8 mouse cellular contexts compared by ENCODE assay signal in genomic region chr5:108692271-108692670, GRCm38 (mm10). TPM values are rescaled to one million over a fixed set of nuclear protein-coding genes. Genes with fewer than 3 reads are reported as not detected.
DNase-seq lines count a peak whose midpoint lies in the region; ATAC-seq and TF ChIP-seq lines count a peak whose summit lies in the region.

TSS of gene Fgfrl1 (plus strand) at chr5:108692382.

- H3K4me3 ChIP-seq in left cerebral cortex, adult 2 months: peak within 1 kb of the TSS; percentile 30
- peak within 1 kb of the TSS; percentile 88 for H3K4me3 ChIP-seq in embryonic facial prominence, embryonic 10.5 days
- peak within 1 kb of the TSS; percentile 55 for H3K4me3 ChIP-seq in kidney, adult 2 months (ENCODE audit: insufficient read depth, low read depth, low read length)
- peak within 1 kb of the TSS; percentile 95 for H3K4me3 ChIP-seq in liver, embryonic 12.5 days

- no peak for TF ChIP-seq POLR2A in kidney, adult 2 months (IDR thresholded peaks at IDR 0.05; ENCODE audit: low read depth, low read length)

- 2% methylated on average over 18 of the region's 18 CpGs for WGBS in embryonic facial prominence, embryonic 10.5 days
- 2% methylated on average over 17 of the region's 18 CpGs for WGBS in kidney, adult 2 months
- 5% methylated on average over 16 of the region's 18 CpGs for WGBS in liver, embryonic 12.5 days (ENCODE audit: insufficient replicate concordance)

- peaks cover 36% of the 10 kb centered on the region for H3K27me3 ChIP-seq in embryonic facial prominence, embryonic 10.5 days (replicated peaks; ENCODE audit: low read depth, poor library complexity, severe bottlenecking)
- no peaks in the 10 kb centered on the region for H3K27me3 ChIP-seq in kidney, adult 2 months (replicated peaks; ENCODE audit: control insufficient read depth, insufficient read depth, low read length)
- H3K27me3 ChIP-seq in liver, embryonic 12.5 days (replicated peaks): peaks cover 10% of the 10 kb centered on the region; the same call in 1 of the 2 replicates

- peak within 1 kb of the TSS; percentile 92 for H3K9ac ChIP-seq in liver, embryonic 12.5 days

- peak within 1 kb of the TSS; percentile 99 for H3K4me2 ChIP-seq in liver, embryonic 12.5 days

- intact Hi-C loops in left cerebral cortex, adult 2 months (cut with DNase I): loop anchor here (2.0 kb wide), 1 partner anchor 35 kb away; no protein-coding TSS in a partner anchor

- ATAC-seq in liver, embryonic 12.5 days: peak; percentile 19; the same call in 1 of the 2 replicates

- peaks cover 14% of the 10 kb centered on the region for H3K36me3 ChIP-seq in embryonic facial prominence, embryonic 10.5 days (replicated peaks)
- no peaks in the 10 kb centered on the region for H3K36me3 ChIP-seq in kidney, adult 2 months (ENCODE audit: control insufficient read depth, insufficient read depth, low read length)
- 0 out of 2 replicates have a peak, but pooled peaks cover 4% of the 10 kb centered on the region for H3K36me3 ChIP-seq in liver, embryonic 12.5 days

- peak in 1 of 2 experiments; percentile 36 for DNase-seq in left cerebral cortex, adult 2 months (ENCODE audit: extremely low spot score in 1 of 2, low spot score in 2 of 2)
- no peak for DNase-seq in left cerebral cortex, adult 11 months (ENCODE audit: low spot score)
- DNase-seq in embryonic facial prominence, embryonic 10.5 days (ENCODE audit: low spot score): peak; percentile 79
- no peak for DNase-seq in heart, adult 8-10 months (ENCODE audit: low spot score)
- peak; percentile 83 for DNase-seq in kidney, adult 2 months
- peak; percentile 86 for DNase-seq in naive thymus-derived CD4-positive, alpha-beta T cell, adult 2 months (ENCODE audit: low read depth)
- peak; percentile 81 for DNase-seq in thymus, postnatal 14 days

- H3K27ac ChIP-seq in left cerebral cortex, adult 2 months: no peak within 1 kb of the TSS
- no peak within 1 kb of the TSS for H3K27ac ChIP-seq in embryonic facial prominence, embryonic 10.5 days (replicated peaks)
- no peak within 1 kb of the TSS for H3K27ac ChIP-seq in kidney, adult 2 months (ENCODE audit: insufficient read depth, low read depth, low read length)
- peak within 1 kb of the TSS; percentile 30; the same call in 1 of the 2 replicates for H3K27ac ChIP-seq in liver, embryonic 12.5 days

- H3K4me1 ChIP-seq in embryonic facial prominence, embryonic 10.5 days: peaks cover 45% of the 10 kb centered on the region
- peaks cover 3% of the 10 kb centered on the region; the same call in 1 of the 2 replicates for H3K4me1 ChIP-seq in kidney, adult 2 months (ENCODE audit: control insufficient read depth, insufficient read depth, low read length)
- peaks cover 55% of the 10 kb centered on the region for H3K4me1 ChIP-seq in liver, embryonic 12.5 days

- H3K9me3 ChIP-seq in embryonic facial prominence, embryonic 10.5 days: no peaks in the 10 kb centered on the region
- H3K9me3 ChIP-seq in liver, embryonic 12.5 days (replicated peaks): no peaks in the 10 kb centered on the region

- peak; percentile 50 for TF ChIP-seq CTCF in left cerebral cortex, adult 2 months (IDR thresholded peaks at IDR 0.05)
- TF ChIP-seq CTCF in kidney, adult 2 months (conservative IDR thresholded peaks at IDR 0.05; ENCODE audit: insufficient read depth, insufficient read length, low read depth, low read length): peak; percentile 54

RNA-seq across cellular contexts. Expression of gene Fgfrl1, which starts in this region (rescaled TPM):
- total RNA-seq in left cerebral cortex, adult 2 months (2021): 10 to 100 TPM; 19.7 to 21.7 TPM
- 28.9 and 34.0 TPM in 2 replicates for polyA plus RNA-seq in embryonic facial prominence, embryonic 10.5 days (2016; fragmentation: Nextera tagmentation; extraction: Ambion mirVana)
- 10 to 100 TPM; 22.5 to 30.0 (median 26.3) TPM for total RNA-seq in heart, adult 8-10 months (2022)
- polyA plus RNA-seq in kidney, adult 2 months (2012; rRNA removed): 65.1 and 74.8 TPM in 2 replicates
- polyA plus RNA-seq in liver, embryonic 12.5 days (2016; fragmentation: Nextera tagmentation; extraction: Ambion mirVana): 18.0 and 18.6 TPM in 2 replicates

Comparison
In these comparisons a context has a peak if more than half of its experiments do, and no peak if none do; other contexts are left out.
1. DNase-seq: peak in embryonic facial prominence, embryonic 10.5 days (single experiment), kidney, adult 2 months (single experiment), naive thymus-derived CD4-positive, alpha-beta T cell, adult 2 months (single experiment) and thymus, postnatal 14 days (single experiment); none in left cerebral cortex, adult 11 months (single experiment) and heart, adult 8-10 months (single experiment).
2. H3K4me3 ChIP-seq: peak in every context shown above with its lines; median percentile 95 in liver, embryonic 12.5 days; 88 in embryonic facial prominence, embryonic 10.5 days; 55 in kidney, adult 2 months; 30 in left cerebral cortex, adult 2 months.